Mouse (Mus musculus): ENCODE data around the gene Rgsl1. TPM values are rescaled to one million over a fixed set of nuclear protein-coding genes. Genes with fewer than 3 reads are reported as not detected.

The Rgsl1 gene
- total RNA-seq, 2 experiments from 2014 or later: not detected

- no peak for ATAC-seq (replicated peaks; ENCODE audit: poor library complexity, severe bottlenecking)
These were observed 101.4 kb downstream of the Rgsl1 start for GRCm38 (mm10) chr1:153742374-153743155.

DNA sequence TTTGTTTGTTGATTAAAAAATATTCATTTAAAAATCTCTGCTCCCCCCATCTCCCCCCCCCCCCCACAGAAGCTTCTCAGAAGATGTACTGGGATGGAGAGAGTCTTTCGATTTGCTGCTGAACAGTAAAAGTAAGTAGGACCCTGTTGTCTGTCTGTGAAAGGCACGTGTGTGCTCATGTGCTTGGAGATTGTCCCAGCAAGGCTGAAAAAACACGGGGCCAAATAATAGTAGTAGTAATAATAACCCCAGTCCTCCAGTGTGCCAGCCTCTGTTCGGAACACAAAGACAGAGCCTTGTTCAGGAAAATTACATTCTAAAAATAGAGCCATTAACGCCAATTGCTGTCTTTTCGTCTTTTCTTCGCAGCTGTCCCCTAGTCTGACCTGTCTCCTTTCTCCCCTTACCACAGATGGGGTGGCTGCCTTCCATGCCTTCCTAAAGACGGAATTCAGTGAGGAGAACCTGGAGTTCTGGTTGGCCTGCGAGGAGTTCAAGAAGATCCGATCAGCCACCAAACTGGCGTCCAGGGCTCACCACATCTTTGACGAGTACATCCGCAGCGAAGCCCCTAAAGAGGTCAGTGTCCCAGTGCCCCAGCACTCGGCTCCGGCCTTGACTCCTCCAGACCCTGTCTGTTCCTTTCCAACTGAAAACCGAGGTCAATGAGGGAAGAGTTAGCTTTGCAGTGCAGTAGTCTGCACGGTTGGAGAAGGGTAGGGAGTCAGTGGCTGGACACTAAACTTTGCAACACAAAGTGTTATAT is 102.2 kb downstream of the Rgsl1 start:
- ATAC-seq (replicated peaks; ENCODE audit: poor library complexity, severe bottlenecking): no peak

GRCm38 (mm10) chr1:153740775-153741400 is 103.1 kb downstream of the Rgsl1 start:
- ATAC-seq (replicated peaks; ENCODE audit: poor library complexity, severe bottlenecking): no peak

GRCm38 (mm10) chr1:153740145-153740544 is 103.8 kb downstream of the Rgsl1 start, which contains the start of gene Rgs16:
TSS of gene Rgs16 (plus strand) at chr1:153740349.
- ATAC-seq (replicated peaks; ENCODE audit: poor library complexity, severe bottlenecking): peak; percentile 78

DNA sequence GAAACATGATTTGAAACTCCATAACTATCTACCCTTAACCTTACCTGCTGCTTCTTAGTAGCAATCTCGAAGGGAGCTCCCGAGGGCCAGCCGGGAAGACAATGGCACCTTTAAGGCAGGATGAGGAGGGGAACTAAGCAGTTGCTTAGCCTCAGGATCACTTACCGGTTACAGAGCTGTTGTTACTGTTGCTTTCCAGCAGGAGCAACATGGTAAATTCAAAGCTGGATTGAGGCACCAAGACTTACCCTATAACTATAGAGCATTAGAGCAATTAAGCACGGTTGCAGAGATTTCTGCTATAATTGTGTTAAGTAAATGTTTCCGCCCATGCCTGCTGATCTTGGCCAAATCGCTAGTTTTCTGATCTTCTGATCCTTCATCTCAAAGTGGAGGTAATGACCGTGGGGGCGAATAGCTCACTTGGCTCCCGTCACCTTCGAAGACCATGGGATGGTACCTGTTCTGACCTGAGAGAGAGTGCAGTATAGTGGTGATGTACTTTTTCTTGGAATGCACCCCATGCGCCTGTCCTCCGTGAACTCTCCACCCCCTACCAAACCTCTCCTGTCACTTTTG is 104.4 kb downstream of the Rgsl1 start:
- ATAC-seq (replicated peaks; ENCODE audit: poor library complexity, severe bottlenecking): no peak

DNA sequence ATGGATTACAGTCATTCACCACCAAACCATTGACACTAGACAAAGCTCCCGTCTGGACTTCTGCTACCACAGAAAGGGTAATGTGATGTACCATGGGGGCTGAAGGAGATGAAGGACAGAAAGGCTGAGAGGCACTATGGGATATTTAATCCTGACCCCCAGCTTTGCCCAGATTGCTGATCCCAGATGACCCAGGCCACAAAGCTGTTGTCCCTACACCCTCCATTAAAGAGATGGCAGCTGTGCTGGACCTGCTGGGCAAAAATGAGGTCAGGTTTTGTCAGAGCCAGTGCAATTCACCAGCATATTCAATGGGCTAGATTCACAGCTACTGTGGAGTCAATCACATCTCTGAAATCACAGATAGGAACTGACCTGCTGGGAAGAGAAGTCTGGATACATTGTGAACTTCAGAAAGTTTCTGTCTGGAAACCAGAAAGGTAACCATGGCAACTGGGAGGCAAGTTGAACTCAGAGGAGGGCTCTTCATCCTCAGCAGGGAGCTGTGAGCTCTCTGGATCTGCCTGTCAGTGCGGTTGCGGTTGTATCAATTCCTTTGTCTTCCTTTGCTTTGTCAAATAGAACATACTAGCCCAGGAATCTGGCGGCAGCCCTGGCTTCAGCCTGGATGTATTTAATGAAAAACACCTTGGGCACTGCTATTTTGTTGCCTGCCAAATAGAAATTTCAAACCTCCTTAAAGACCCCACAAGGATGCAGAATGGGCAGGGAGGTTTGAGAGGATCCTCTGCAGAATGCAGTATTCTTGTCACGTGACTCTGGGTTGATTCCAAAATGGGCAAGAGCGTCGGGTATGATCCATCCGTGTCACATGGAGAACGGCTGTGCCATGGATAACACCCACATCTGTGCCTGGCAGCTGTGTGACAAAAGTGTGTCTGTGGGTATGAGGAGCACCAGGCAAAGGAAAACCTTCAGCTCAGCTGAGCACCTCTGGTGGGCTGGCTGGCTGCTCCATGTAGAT is 106.5 kb downstream of the Rgsl1 start:
- no peak for ATAC-seq (replicated peaks; ENCODE audit: poor library complexity, severe bottlenecking)

GRCm38 (mm10) chr1:153736096-153736495 is 107.8 kb downstream of the Rgsl1 start:
- ATAC-seq (replicated peaks; ENCODE audit: poor library complexity, severe bottlenecking): no peak

- ATAC-seq (replicated peaks; ENCODE audit: poor library complexity, severe bottlenecking): no peak
These were observed 109.1 kb downstream of the Rgsl1 start for GRCm38 (mm10) chr1:153734866-153735265.

DNA sequence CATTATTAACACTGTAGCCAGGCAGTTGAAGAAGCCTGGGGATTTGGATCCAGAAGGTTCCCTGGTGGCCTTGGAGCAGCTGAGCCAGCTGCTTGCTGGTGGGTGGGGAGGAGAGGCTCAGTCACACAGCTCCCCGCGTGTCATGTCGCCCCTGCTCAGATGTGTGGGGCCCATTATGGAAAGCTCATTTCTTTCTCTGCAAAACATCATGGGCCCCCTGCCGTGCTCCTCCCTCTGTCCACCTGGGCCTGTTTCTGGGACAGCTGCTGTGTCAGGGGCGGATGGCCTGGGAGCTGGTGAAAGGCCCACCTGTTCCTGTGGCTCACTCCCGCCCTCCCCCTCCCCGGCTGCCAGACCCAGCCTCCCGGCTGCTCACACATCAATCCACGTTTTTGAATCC is 110.8 kb downstream of the Rgsl1 start:
- no peak for ATAC-seq (replicated peaks; ENCODE audit: poor library complexity, severe bottlenecking)

DNA sequence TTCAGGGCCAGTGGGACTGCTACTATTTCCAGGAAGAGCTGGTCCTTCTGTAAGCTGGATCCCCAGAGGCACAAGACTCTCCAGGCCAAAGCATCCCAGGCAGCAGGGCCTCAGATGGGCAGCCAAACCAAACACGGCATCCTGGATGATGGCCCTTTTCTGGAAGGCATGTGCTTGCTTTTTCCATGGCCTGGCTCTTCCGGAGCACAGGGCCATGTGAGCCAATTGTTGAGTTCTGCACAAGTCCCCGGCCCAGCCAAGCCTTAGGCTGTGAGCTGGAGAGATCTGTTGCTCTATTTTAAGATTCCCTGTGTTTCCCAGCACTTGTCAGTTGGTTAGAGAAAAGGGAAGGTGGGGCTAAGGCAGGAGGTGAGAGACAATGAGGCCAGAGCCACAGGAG is 113.3 kb downstream of the Rgsl1 start:
- ATAC-seq (replicated peaks; ENCODE audit: poor library complexity, severe bottlenecking): no peak

- no peak for ATAC-seq (replicated peaks; ENCODE audit: poor library complexity, severe bottlenecking)
These were observed 114.1 kb downstream of the Rgsl1 start for GRCm38 (mm10) chr1:153729806-153730205.

Other genes with a start within 250 kb of the Rgsl1 start
- 0.34 and 4.6 TPM in 2 replicates for gene Rgs8, start 191.1 kb downstream of the Rgsl1 start, total RNA-seq (2014; fragmentation: Nextera tagmentation)
- gene Rgs8, start 191.1 kb downstream of the Rgsl1 start, total RNA-seq (2017): 0.47 and 1.3 TPM in 2 replicates
- gene Rgs16, start 103.8 kb downstream of the Rgsl1 start, total RNA-seq (2014; fragmentation: Nextera tagmentation): not detected in 2 replicates
- 0.17 TPM in 1 of 2 replicates, not detected in the other for gene Rgs16, start 103.8 kb downstream of the Rgsl1 start, total RNA-seq (2017)
- gene Rnasel, start 94.7 kb downstream of the Rgsl1 start, total RNA-seq (2014; fragmentation: Nextera tagmentation): 35.9 and 55.9 TPM in 2 replicates
- gene Rnasel, start 94.7 kb downstream of the Rgsl1 start, total RNA-seq (2017): 52.3 and 72.8 TPM in 2 replicates
- not detected in 2 replicates for gene Teddm1b, start 30.2 kb upstream of the Rgsl1 start, total RNA-seq (2014; fragmentation: Nextera tagmentation)
- gene Teddm1b, start 30.2 kb upstream of the Rgsl1 start, total RNA-seq (2017): not detected in 2 replicates
- not detected in 2 replicates for gene Teddm1a, start 47.6 kb upstream of the Rgsl1 start, total RNA-seq (2014; fragmentation: Nextera tagmentation)
- gene Teddm1a, start 47.6 kb upstream of the Rgsl1 start, total RNA-seq (2017): not detected in 2 replicates
- gene Glul, start 55.8 kb upstream of the Rgsl1 start, total RNA-seq (2014; fragmentation: Nextera tagmentation): 60.4 and 67.3 TPM in 2 replicates
- gene Glul, start 55.8 kb upstream of the Rgsl1 start, total RNA-seq (2017): 50.7 and 59.0 TPM in 2 replicates
- gene Teddm2, start 56.1 kb upstream of the Rgsl1 start, total RNA-seq (2014; fragmentation: Nextera tagmentation): 0.11 TPM in 1 of 2 replicates, not detected in the other
- gene Teddm2, start 56.1 kb upstream of the Rgsl1 start, total RNA-seq (2017): not detected in 2 replicates